Mouse (Mus musculus) frontal cortex, postnatal 36 days (tissue): ENCODE results near the gene Gm26566.
A peak's percentile ranks its signal among the peaks of the same experiment; 100 is the strongest.

Experiments used
- DNase-seq, 2 experiments: peaks; one replicate each; pipeline ENCODE4 v3.0.0; 2022; ENCODE audit warnings: low spot score in 2 of 2

Gene Gm26566

DNA sequence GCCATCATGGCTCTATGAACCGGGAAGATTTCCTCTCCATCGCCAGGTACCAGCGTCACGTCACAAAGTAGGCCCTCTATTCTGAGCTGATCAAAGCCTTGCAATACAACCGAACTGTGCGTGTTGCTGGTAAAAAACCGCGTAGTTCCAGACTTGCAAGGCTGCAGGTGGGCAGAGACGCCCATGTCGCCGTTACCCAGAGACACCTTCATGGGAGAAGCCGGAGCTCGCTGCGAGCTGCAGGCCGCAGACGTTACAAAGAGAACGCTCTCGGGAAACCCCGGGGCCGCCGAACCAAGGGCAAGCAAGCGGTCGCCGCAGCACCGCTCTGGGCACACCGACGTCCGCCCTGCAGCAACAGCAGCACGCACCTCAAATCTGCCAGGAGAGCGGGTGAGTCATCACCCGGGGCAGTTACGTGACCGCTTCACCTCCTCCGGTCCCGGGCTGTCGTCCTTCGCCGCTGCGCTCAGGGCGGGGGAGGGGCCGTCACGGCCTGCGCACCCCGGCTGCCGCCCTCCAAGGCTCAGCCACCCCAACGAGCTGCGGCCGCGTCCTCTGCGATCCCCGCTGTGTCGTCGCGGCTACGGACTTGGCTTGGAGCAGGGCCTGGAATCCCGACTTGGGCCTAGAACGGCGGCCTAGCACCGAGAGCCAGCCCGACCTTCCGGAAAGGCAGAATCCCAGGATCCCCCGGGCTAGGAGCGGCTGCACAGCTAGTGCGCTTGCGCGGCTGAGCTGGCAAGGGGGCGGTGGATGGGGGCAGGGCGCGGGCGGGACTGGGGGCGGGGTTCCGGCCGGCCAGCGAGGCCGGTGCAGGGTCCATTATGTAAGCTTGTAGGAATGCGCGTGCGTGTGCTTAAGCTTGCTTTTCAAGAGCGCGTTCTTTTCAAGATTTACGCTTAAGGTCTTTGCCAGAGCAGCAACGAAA, at the start of gene Gm26566, which contains the start of gene Klhl9:
Gm26566 (plus strand) TSS at position 15 of the 931 bp plus-strand sequence.
Klhl9 (minus strand) TSS at position 675 of the 931 bp plus-strand sequence.
- peak; percentile 84 to 88 for DNase-seq

DNA sequence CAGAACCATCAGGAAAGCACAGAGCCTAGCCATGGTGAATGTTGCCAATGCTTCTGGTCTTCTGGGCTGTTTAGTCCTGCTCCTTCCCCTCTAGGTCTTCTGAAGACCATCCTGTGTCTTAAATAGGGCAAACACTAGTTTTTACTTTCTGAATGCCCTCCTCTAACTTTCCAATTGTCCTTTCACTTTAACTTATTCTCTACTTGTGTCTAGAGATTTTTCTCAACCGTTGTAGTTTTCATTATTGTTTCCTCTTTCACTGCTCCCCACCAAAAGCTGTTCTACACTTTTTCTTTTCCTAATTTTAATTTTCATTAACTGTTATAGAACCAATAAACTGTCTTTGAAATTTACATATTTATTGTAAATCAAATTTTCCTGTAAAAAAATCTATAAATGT, 44.8 kb upstream of the Gm26566 start, which contains the start of gene Ifna16:
Ifna16 (minus strand) TSS at position 101 of the 400 bp plus-strand sequence.
- DNase-seq = no peak

GRCm38 (mm10) chr4:88680362-88680761, 41.2 kb upstream of the Gm26566 start:
- peak in 1 of 2 experiments; percentile 34 for DNase-seq

GRCm38 (mm10) chr4:88681353-88681752, 40.3 kb upstream of the Gm26566 start:
- no peak for DNase-seq

- no peak for DNase-seq
Measured at GRCm38 (mm10) chr4:88683812-88684211, 37.8 kb upstream of the Gm26566 start, which contains the start of gene Ifna2. Gene Ifna2, minus strand, starts transcription at chr4:88683912.

DNA sequence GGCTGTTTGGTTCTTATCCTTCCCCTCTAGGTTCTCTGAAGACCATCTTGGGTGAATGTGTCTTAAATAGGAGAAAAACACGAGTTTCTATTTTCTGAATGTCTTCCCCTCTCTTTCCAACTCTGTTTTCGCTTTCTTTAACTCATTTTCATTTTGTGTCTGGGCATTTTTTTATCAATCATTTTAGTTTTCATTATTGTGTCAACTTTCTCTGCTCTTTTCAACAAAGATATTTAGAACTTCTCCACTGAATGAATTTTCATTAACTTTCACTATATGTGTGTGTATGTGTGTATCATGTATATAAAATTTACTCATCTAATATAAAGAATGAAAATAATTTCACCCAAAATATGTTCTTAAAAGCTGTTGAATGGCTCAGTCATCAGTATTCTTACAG, 30.3 kb upstream of the Gm26566 start, which contains the start of gene Ifnab:
Ifnab (minus strand) TSS at position 101 of the 400 bp plus-strand sequence.
- no peak for DNase-seq

- DNase-seq = no peak
Measured at GRCm38 (mm10) chr4:88692537-88692936, 29.1 kb upstream of the Gm26566 start.

DNA sequence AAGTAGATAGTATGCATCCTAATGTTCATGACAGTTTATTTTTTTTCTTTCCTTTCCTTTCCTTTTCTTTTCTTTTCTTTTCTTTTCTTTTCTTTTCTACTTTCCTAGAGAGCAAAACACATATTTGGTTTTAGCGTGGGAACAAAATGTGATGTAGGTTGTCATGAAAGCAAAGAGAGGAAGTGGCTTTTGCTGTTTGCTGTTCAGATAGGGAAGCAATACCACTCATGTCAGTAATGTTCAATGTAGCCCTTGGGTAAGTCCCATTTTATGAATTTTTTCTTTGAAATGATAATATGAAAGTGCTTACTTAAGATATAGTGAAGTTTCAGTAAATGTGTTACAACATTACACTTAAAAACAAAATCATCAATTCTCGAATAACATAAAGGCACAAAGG, 28.2 kb upstream of the Gm26566 start:
- no peak for DNase-seq

GRCm38 (mm10) chr4:88696237-88696884, 25.2 kb upstream of the Gm26566 start:
- peak; percentile 71 to 74 for DNase-seq

GRCm38 (mm10) chr4:88697108-88697507, 24.5 kb upstream of the Gm26566 start:
- DNase-seq = no peak

DNA sequence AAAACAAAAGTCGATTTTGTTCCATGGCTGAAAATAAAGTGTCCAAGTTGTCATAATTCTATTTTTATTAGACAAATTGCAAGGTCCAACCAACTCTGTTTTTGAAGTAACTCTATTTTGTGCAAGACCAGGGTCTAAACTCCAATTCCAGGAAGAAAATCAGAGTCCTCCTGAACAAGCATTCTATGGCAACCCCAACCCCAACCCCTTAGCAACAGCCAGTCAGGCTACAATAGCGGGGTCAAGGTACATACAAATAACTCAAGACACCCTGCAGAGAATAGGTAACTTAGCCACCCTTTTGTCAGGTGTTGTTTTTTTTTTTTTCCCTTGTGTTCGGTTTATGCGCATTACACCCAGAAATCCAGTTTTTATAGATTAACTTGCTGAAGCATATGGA, 23.9 kb upstream of the Gm26566 start:
- DNase-seq = no peak

GRCm38 (mm10) chr4:88698781-88699180, 22.8 kb upstream of the Gm26566 start:
- DNase-seq = no peak

DNA sequence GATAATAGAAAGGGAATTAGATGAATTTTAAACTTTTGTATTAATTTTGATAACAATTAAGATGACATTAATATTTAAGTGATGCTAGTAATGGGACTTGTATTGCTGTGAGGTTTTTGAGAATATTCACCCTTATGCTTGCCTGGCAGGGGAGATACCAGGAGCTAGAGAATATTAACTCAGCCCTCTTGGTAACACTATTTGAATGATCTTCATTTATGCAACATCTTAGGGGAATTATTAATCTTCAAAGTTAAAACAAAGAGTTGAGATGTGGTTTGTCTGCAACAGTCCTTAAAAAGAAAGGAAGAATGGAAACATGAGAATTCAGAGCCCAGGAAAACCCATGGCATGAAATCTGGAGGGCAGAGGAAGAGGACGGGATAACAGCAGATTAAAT, 22.3 kb upstream of the Gm26566 start:
- DNase-seq = no peak

- DNase-seq = no peak
Measured at GRCm38 (mm10) chr4:88705924-88706323, 15.7 kb upstream of the Gm26566 start.

GRCm38 (mm10) chr4:88707128-88707826, 14.3 kb upstream of the Gm26566 start:
- no peak for DNase-seq

GRCm38 (mm10) chr4:88714281-88714680, 7.3 kb upstream of the Gm26566 start:
- no peak for DNase-seq

DNA sequence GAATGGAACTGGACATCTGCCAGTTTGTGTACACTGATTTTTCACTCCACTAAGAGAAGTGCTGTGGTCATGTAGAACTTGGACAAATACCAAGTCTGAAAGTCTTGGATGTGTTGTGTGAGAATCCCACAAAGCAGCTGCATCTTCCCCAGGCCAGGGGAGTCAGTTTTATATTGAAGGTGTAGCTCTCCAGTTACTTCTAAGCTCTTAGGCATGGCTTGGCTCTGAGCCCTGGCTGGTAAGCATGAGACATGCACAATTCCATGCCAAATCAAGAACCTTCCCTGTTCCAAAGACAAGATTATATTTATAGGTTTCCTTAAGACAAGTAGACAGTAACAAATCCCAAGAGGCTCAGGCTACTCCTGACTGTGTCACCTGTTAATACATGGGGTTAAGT, 6.5 kb upstream of the Gm26566 start:
- no peak for DNase-seq

DNA sequence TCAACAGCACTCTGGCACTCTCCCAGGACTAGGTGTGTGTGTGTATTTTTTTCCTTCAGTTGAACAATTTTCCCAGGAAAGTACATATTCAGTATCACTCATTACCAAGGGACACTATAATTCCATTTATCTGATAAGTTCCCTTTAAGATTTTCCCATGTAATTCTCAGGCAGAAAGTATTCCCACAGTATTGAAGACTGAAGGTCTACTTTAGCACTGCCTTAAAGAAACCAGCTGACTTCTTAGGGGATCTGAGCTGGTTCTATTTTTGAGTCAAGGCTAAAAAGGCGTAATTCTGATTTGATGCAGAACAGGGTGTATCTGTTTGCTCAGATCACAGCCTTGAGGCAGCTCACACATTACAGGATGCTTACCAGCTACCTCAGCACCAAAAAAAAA, 2.9 kb upstream of the Gm26566 start:
- DNase-seq = no peak

- DNase-seq = no peak
Measured at GRCm38 (mm10) chr4:88723497-88724090, 2.0 kb downstream of the Gm26566 start.

GRCm38 (mm10) chr4:88726727-88727126, 5.1 kb downstream of the Gm26566 start:
- DNase-seq = no peak

DNA sequence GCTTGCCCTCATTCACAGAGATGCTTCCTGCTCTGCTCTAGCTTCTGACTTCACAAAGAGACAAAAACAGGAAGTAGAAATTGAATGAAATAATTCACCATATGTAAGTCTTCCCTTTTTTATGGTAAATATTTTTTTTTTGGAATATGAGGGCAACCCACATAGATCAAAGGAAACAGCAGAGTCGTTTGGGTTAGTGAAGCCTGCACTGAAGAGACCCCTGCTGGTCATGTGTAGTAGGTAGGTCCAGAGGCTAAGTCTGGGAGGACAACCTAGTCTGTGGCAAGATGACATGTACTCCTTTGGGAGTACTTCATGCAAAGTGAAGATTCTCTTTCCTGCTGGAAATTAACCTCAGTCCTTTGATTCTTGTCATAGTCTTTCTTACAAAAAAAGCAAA, 5.7 kb downstream of the Gm26566 start:
- DNase-seq = no peak

GRCm38 (mm10) chr4:88738480-88738879, 16.9 kb downstream of the Gm26566 start:
- peak in 1 of 2 experiments; percentile 53 for DNase-seq
